Mouse (Mus musculus): Measurements from ENCODE around the gene Ptbp2. TPM values are rescaled to one million over a fixed set of nuclear protein-coding genes. Genes with fewer than 3 reads are reported as not detected.

Gene Ptbp2
- 65.1 TPM for polyA plus RNA-seq (2021)

DNA sequence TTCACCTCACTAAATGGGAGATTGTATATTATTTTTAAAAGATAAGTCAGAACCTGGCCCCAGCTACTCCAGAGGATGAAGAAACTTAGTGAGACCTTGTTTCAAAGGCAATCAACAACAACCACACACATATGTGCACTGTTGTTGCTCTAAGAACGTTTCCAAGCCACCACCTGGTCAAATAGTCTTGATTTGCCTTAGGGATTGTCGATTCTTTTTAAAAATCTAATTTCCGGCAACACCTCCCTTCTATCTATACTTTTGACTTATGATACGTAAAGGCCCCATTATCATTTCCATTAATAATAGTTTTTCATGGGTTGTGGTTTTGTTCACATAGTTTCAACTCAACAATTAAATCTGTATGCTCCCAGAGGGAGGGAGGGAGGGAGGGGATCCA is at the start of gene Ptbp2:
Gene Ptbp2, minus strand, starts transcription at position 101 of the 400 bp plus-strand sequence.
- ChIA-PET CTCF (interaction anchor here (1.4 kb wide), 1 partner anchor 10 kb away, joined by 3 read pairs; no protein-coding TSS in a partner anchor), POLR2A (interaction anchor here (1.0 kb wide), 1 partner anchor 165 kb away, joined by 3 read pairs; no protein-coding TSS in a partner anchor)
- H3K27me3 ChIP-seq, result no peaks in the 10 kb centered on the region
- ATAC-seq (no peak), DNase-seq (ENCODE audit: low read depth, low spot score) (no peak)
- in situ Hi-C loops (cut with MboI; ENCODE audit: low pct_unique_long_range_greater_than_20kb), result loop anchor here (25.0 kb wide), 1 partner anchor 403 kb away; no protein-coding TSS in a partner anchor
- TF ChIP-seq CTCF (IDR thresholded peaks at IDR 0.05), result no peak

DNA sequence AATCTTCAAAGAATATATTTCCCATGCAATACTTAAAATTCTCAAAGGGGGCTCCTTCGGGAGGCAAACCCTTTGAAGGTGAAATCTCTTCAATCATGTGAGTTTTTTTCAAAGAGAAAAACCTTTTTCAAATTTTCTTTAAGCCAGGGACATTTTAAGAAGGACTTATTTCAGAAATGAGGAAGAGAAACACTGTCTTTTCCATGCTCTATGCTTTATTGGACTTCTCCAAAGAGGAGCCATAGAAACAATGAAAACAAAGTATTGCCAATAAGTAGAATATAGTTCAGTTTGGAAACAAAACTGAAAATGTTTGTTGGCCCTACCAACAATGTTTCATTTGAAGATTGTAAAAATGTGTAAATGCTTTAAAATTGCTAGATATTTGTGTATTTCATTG is 30.4 kb upstream of the Ptbp2 start:
- H3K27me3 ChIP-seq, result peaks cover 13% of the 10 kb centered on the region
- CTCF ChIA-PET, result no interaction called here
- in situ Hi-C loops (cut with MboI; ENCODE audit: low pct_unique_long_range_greater_than_20kb), result no loop called here
- POLR2A ChIA-PET, result no interaction called here
- ATAC-seq (no peak), DNase-seq (ENCODE audit: low read depth, low spot score) (no peak)
- TF ChIP-seq CTCF (IDR thresholded peaks at IDR 0.05), result no peak

DNA sequence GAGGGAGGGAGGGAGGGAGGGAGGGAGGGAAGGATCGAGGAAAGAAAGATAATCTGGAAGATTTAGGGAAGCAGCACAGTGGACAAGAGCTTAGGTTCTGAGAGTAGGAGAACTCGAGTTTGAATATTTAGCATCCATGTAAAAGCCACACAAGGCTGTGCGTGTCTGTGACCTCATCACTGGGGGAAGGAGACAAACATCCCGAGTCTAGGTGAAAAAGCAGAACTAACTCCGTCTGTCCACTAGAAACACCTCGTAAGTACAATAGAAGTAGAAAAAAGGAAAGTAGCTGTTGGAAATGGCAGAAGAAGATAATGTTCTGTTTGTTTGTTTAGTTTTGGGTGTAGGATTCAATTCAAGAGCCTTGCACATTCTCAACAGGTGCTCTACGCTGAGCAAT is 21.9 kb upstream of the Ptbp2 start:
- H3K27me3 ChIP-seq, result no peaks in the 10 kb centered on the region
- DNase-seq (ENCODE audit: low read depth, low spot score), result no peak
- in situ Hi-C loops (cut with MboI; ENCODE audit: low pct_unique_long_range_greater_than_20kb), result no loop called here
- no peak for ATAC-seq
- CTCF ChIA-PET, result no interaction called here
- TF ChIP-seq CTCF (IDR thresholded peaks at IDR 0.05), result no peak
- POLR2A ChIA-PET, result no interaction called here

DNA sequence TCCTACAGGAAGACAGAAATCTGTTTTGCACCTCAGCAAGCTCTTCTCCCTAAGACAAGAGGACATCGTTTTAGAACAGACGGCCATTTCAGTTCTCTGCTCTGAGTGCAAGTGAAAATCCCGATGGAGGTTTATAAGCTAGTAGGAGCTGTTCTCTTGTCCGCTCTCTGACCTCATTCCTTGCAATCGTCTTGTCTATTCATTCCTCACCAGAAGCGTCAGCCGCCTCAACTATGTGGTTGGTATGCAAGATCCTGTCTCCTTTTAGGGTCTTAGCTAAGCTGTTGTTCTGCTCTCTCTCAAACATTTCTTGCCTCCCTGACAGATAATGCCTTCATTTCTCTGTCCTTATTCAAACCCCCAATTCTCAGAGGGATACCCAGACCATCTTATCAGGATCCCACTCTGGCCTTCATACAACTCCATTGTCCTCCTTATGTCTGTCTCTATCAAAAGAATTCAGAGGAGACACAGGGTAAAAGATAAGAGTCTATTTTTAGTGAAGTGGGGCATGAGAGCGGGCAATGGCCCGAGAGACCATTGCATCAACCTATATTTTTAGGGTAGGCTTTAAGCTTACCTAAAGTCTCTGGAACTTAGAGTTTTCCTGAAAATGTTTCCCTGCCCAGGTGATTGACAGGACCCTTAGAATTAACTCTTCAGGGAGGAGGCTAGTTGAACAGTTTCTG is 10.6 kb upstream of the Ptbp2 start:
- TF ChIP-seq CTCF (IDR thresholded peaks at IDR 0.05), result no peak
- DNase-seq (ENCODE audit: low read depth, low spot score) (no peak), ATAC-seq (no peak)
- ChIA-PET CTCF (interaction anchor here (0.9 to 1.4 kb wide), 4 partner anchors 9 to 275 kb away, joined by 3 to 5 read pairs (median 3); partner anchors contain the start of gene Ptbp2), POLR2A (no interaction called here)
- in situ Hi-C loops (cut with MboI; ENCODE audit: low pct_unique_long_range_greater_than_20kb), result loop anchor here (25.0 kb wide), 1 partner anchor 392 kb away; no protein-coding TSS in a partner anchor
- no peaks in the 10 kb centered on the region for H3K27me3 ChIP-seq

DNA sequence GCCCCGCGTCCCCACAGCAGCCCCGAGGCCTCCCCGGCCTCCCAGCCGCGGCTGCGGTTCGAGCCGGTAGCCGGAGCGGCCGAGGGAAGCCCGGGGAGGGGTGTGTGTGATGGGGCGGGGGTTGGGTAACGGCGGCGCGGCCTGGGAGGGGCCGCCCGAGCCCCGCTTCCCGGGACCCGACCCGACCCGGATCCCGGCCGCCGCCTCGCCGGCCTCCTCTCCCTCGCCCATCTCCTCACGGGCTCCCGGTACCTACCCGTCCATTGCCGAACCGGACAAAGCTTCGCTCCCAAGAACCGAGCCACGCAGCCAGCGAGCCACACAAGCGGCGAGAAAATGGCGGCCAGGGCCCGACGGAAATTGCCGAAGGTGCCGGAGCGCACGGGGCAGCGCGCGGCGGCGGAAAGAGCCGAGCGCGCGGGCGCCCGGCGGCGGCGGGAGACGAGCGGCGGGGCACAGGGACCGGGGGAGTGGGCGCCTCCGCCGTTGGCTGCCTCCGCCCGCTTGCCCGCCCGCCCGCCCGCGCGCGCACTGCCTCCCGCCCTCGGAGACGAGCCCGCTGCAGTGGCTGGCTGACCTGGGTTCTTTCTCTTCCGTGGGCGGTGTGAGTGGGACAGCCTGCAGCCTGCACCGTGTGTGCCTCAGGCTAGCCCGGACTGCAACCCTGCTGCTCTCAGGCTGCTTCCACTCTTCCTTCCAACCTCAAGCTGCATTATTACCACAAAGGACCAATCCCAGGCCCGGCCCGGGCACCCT is 1.1 kb downstream of the Ptbp2 start:
- ChIA-PET POLR2A (interaction anchor here (1.0 kb wide), 1 partner anchor 49 kb away, joined by 3 read pairs; no protein-coding TSS in a partner anchor), CTCF (interaction anchor here (1.2 to 1.4 kb wide), 2 partner anchors 11 to 409 kb away, joined by 3 read pairs; no protein-coding TSS in a partner anchor)
- ATAC-seq, result peak; percentile 98
- in situ Hi-C loops (cut with MboI; ENCODE audit: low pct_unique_long_range_greater_than_20kb), result loop anchor here (25.0 kb wide), 1 partner anchor 404 kb away; no protein-coding TSS in a partner anchor
- no peaks in the 10 kb centered on the region for H3K27me3 ChIP-seq
- peak; percentile 55 for DNase-seq (ENCODE audit: low read depth, low spot score)
- TF ChIP-seq CTCF (IDR thresholded peaks at IDR 0.05), result no peak

DNA sequence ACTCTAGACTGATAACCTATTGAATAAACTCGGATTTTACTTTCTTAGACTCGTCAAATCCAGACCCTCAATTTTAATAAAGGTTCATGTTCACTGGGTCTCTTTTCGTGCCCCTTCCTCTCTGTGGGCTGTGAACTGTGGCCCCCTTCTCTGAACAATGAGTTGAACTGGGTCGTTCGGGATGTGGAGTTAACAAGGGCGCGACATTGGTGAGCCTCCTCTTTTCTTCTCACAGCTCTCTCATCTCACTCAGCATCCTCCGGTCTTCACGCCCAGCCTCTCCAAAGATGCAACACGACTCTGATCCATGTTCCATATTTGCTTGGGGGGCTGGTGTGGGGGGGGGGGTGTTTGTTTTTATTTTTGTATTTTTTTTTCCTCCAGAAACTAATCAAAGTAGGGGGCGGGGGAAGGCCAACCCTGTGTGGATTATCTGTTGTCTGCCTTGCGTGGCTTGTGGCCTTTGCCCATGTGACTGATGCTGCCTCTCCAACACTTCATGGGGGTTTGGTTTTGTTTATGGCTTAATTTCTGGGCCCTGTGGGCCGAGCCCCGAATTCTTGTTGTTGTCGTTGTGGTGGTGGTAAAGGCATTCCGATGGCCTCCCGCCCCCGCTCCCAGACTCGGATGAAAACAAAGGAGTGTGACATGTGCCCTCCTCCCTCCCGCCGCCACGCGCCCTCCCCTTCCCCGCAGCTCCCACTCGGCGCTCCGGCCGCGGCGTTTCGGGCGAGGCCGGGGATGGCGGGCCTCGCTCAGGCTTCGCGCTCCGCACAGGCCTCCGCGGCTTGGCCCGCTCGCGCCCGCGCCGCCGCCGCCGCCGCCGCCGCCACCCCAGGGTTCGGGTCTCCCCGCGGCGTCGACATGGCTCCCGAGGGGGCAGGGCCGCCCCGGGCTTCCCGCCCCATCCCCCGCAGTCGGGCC is 2.0 kb downstream of the Ptbp2 start:
- peak; percentile 17 for DNase-seq (ENCODE audit: low read depth, low spot score)
- in situ Hi-C loops (cut with MboI; ENCODE audit: low pct_unique_long_range_greater_than_20kb), result loop anchor here (25.0 kb wide), 1 partner anchor 405 kb away; no protein-coding TSS in a partner anchor
- H3K27me3 ChIP-seq, result no peaks in the 10 kb centered on the region
- ChIA-PET CTCF (interaction anchor here (1.2 kb wide), 1 partner anchor 410 kb away, joined by 3 read pairs; no protein-coding TSS in a partner anchor), POLR2A (no interaction called here)
- TF ChIP-seq CTCF (IDR thresholded peaks at IDR 0.05), result no peak
- ATAC-seq, result peak; percentile 56

DNA sequence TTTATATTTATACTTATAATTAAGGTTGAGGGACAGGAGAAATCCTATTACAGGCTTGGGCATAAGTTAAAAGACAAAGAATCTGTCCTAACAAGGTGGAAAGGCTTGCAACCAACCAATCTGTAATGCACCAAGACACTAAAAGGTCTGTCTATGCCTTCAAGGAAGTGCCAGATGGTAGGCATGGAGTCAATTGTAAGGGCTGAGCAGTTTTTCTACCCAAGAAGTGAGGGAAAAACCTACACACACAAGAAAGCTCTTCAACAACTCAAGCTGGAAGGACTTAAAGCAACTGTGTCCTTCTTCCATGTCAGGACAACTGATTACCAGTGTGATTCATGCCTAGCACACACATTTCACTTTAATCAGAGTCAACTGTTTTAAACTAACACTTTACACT is 3.4 kb downstream of the Ptbp2 start:
- in situ Hi-C loops (cut with MboI; ENCODE audit: low pct_unique_long_range_greater_than_20kb), result loop anchor here (25.0 kb wide), 1 partner anchor 406 kb away; no protein-coding TSS in a partner anchor
- H3K27me3 ChIP-seq, result no peaks in the 10 kb centered on the region
- DNase-seq (ENCODE audit: low read depth, low spot score) (no peak), ATAC-seq (no peak)
- ChIA-PET POLR2A (no interaction called here), CTCF (interaction anchor here (1.1 to 1.3 kb wide), 2 partner anchors 13 to 412 kb away, joined by 4 read pairs; no protein-coding TSS in a partner anchor)
- TF ChIP-seq CTCF (IDR thresholded peaks at IDR 0.05), result no peak

DNA sequence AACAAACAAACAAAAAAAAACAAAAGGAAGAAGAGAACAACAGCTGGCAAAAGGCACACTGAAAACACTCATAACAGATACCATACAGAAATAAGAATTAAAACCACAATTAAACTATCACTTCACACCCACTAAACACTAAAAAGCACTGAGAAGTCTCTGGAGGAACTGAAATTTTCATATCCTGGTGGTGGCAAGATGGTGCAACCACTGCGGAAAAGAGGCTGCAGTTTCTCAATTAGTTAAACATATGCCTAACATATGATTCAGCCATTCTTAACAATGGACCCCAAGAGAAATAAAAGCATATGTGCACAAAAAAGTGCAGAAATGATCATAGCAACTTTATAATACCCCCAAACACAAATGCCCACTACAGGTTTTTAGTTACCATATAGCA is 5.0 kb downstream of the Ptbp2 start:
- in situ Hi-C loops (cut with MboI; ENCODE audit: low pct_unique_long_range_greater_than_20kb), result loop anchor here (25.0 kb wide), 1 partner anchor 408 kb away; no protein-coding TSS in a partner anchor
- ChIA-PET CTCF (interaction anchor here (1.3 kb wide), 1 partner anchor 9 kb away, joined by 6 read pairs; no protein-coding TSS in a partner anchor), POLR2A (interaction anchor here (0.7 kb wide), 1 partner anchor 38 kb away, joined by 4 read pairs; no protein-coding TSS in a partner anchor)
- no peak for DNase-seq (ENCODE audit: low read depth, low spot score)
- no peak for ATAC-seq
- H3K27me3 ChIP-seq, result no peaks in the 10 kb centered on the region
- no peak for TF ChIP-seq CTCF (IDR thresholded peaks at IDR 0.05)

DNA sequence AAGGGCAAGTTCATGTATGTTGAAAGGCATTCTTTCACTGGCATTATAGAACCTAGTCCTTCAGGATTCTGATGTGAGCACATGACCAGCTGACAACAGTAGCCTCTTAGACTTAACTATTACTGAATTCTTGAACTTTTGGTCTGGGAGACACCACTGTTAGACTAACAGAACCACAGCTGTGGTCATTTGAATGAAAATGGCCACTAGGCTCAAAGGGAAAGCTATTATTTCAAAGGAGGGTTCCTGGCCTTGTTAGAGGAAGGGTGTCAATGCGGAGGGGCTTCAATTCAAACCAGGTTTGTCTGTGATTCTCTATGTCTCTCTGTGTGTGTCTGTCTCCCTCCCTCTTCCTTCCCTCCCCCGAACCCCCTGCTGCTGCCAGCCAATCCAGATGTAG is 5.8 kb downstream of the Ptbp2 start:
- ATAC-seq (no peak), DNase-seq (ENCODE audit: low read depth, low spot score) (no peak)
- TF ChIP-seq CTCF (IDR thresholded peaks at IDR 0.05), result no peak
- in situ Hi-C loops (cut with MboI; ENCODE audit: low pct_unique_long_range_greater_than_20kb), result loop anchor here (25.0 kb wide), 1 partner anchor 409 kb away; no protein-coding TSS in a partner anchor
- ChIA-PET POLR2A (no interaction called here), CTCF (interaction anchor here (0.9 to 1.3 kb wide), 2 partner anchors 9 kb away, joined by 3 to 6 read pairs; no protein-coding TSS in a partner anchor)
- H3K27me3 ChIP-seq, result no peaks in the 10 kb centered on the region
